Mouse (Mus musculus): ENCODE measurements at regions not wholly inside any gene's neighbourhood (a gene's known extent, or its start where the extent isn't known, plus 50 kb on each side); places are given as distances from the start of the nearest gene placed in this dataset.

- H3K36me3 ChIP-seq = no peaks in the 10 kb centered on the region
- WGBS (ENCODE audit: insufficient replicate concordance) = 58% methylated on average over 6 of the region's 6 CpGs
- H3K27ac ChIP-seq = no peak overlapping the region
- peaks cover 11% of the 10 kb centered on the region for H3K4me1 ChIP-seq (replicated peaks)
- H3K4me3 ChIP-seq (replicated peaks) = no peak overlapping the region
- DNase-seq (no peak), ATAC-seq (ENCODE audit: low read depth) (no peak)
- H3K27me3 ChIP-seq = no peaks in the 10 kb centered on the region
- no peak overlapping the region for H3K9ac ChIP-seq
- H3K4me2 ChIP-seq = no peak overlapping the region
- H3K9me3 ChIP-seq (replicated peaks) = peaks cover 7% of the 10 kb centered on the region; the same call in 1 of the 2 replicates
Observed at GRCm38 (mm10) chr5:100240876-100241275, 81.3 kb upstream of the Tmem150c start.

GRCm38 (mm10) chr5:100239632-100240031 lies 80.0 kb upstream of the Tmem150c start:
- WGBS (ENCODE audit: insufficient replicate concordance) = 30% methylated on average over 7 of the region's 7 CpGs
- peak; percentile 19 for DNase-seq

GRCm38 (mm10) chr5:100238287-100239036 lies 78.9 kb upstream of the Tmem150c start:
- DNase-seq = no peak
- no peaks in the 10 kb centered on the region for H3K36me3 ChIP-seq
- no peak overlapping the region for H3K4me3 ChIP-seq (replicated peaks)
- no peak overlapping the region for H3K27ac ChIP-seq
- H3K27me3 ChIP-seq = no peaks in the 10 kb centered on the region
- H3K4me2 ChIP-seq = no peak overlapping the region
- H3K9ac ChIP-seq = no peak overlapping the region
- H3K9me3 ChIP-seq (replicated peaks) = peaks cover 7% of the 10 kb centered on the region; the same call in 1 of the 2 replicates
- peaks cover 11% of the 10 kb centered on the region for H3K4me1 ChIP-seq (replicated peaks)
- 60% methylated on average over 15 of the region's 15 CpGs for WGBS (ENCODE audit: insufficient replicate concordance)
- ATAC-seq (ENCODE audit: low read depth) = no peak

More at GRCm38 (mm10) chr5:100239632-100240031, 80.0 kb upstream of the Tmem150c start:
- Histone ChIP-seq H3K9ac (no peak overlapping the region), H3K4me3 (replicated peaks) (no peak overlapping the region), H3K27me3 (no peaks in the 10 kb centered on the region), H3K27ac (0 out of 2 replicates have a peak overlapping the region, but pooled peaks have one; percentile 7), H3K4me1 (replicated peaks) (peaks cover 11% of the 10 kb centered on the region), H3K9me3 (replicated peaks) (peaks cover 7% of the 10 kb centered on the region; the same call in 1 of the 2 replicates), H3K36me3 (no peaks in the 10 kb centered on the region), H3K4me2 (no peak overlapping the region)
- peak; percentile 79 for ATAC-seq (ENCODE audit: low read depth)

- WGBS (ENCODE audit: insufficient replicate concordance) = 86% methylated on average over 12 of the region's 12 CpGs
- H3K4me2 ChIP-seq = no peak overlapping the region
- H3K9me3 ChIP-seq (replicated peaks) = peaks cover 6% of the 10 kb centered on the region; the same call in 1 of the 2 replicates
- H3K36me3 ChIP-seq = no peaks in the 10 kb centered on the region
- H3K4me3 ChIP-seq (replicated peaks) = no peak overlapping the region
- no peaks in the 10 kb centered on the region for H3K27me3 ChIP-seq
- no peak overlapping the region for H3K9ac ChIP-seq
- H3K4me1 ChIP-seq (replicated peaks) = peaks cover 11% of the 10 kb centered on the region
- ATAC-seq (ENCODE audit: low read depth) (no peak), DNase-seq (no peak)
- no peak overlapping the region for H3K27ac ChIP-seq
Observed at GRCm38 (mm10) chr5:100237674-100238278, 78.2 kb upstream of the Tmem150c start.

- no peaks in the 10 kb centered on the region for H3K9me3 ChIP-seq (replicated peaks)
- no peak for ATAC-seq (ENCODE audit: low read depth)
- H3K9ac ChIP-seq = no peak overlapping the region
- H3K4me3 ChIP-seq (replicated peaks) = no peak overlapping the region
- H3K27me3 ChIP-seq = no peaks in the 10 kb centered on the region
- H3K4me1 ChIP-seq (replicated peaks) = peaks cover 11% of the 10 kb centered on the region
- H3K4me2 ChIP-seq = no peak overlapping the region
- 68% methylated on average over 17 of the region's 17 CpGs for WGBS (ENCODE audit: insufficient replicate concordance)
- H3K36me3 ChIP-seq = no peaks in the 10 kb centered on the region
- H3K27ac ChIP-seq = no peak overlapping the region
- DNase-seq = no peak
Observed at GRCm38 (mm10) chr5:100236277-100236676, 76.7 kb upstream of the Tmem150c start.

- WGBS (ENCODE audit: insufficient replicate concordance) = 71% methylated on average over 7 of the region's 7 CpGs
- Histone ChIP-seq H3K9me3 (replicated peaks) (no peaks in the 10 kb centered on the region), H3K27ac (no peak overlapping the region), H3K36me3 (no peaks in the 10 kb centered on the region), H3K4me2 (no peak overlapping the region), H3K9ac (no peak overlapping the region), H3K4me3 (replicated peaks) (no peak overlapping the region), H3K4me1 (replicated peaks) (0 out of 2 replicates have a peak, but pooled peaks cover 3% of the 10 kb centered on the region), H3K27me3 (no peaks in the 10 kb centered on the region)
- ATAC-seq (ENCODE audit: low read depth) (no peak), DNase-seq (no peak)
Observed at GRCm38 (mm10) chr5:100232076-100232475, 72.5 kb upstream of the Tmem150c start.

GRCm38 (mm10) chr5:100231574-100231973 lies 72.0 kb upstream of the Tmem150c start:
- H3K4me3 ChIP-seq (replicated peaks) = no peak overlapping the region
- 0 out of 2 replicates have a peak, but pooled peaks cover 3% of the 10 kb centered on the region for H3K4me1 ChIP-seq (replicated peaks)
- H3K4me2 ChIP-seq = no peak overlapping the region
- no peaks in the 10 kb centered on the region for H3K27me3 ChIP-seq
- no peak overlapping the region for H3K27ac ChIP-seq
- H3K9ac ChIP-seq = no peak overlapping the region
- 76% methylated on average over 11 of the region's 11 CpGs for WGBS (ENCODE audit: insufficient replicate concordance)
- no peak for DNase-seq
- no peak for ATAC-seq (ENCODE audit: low read depth)
- H3K9me3 ChIP-seq (replicated peaks) = no peaks in the 10 kb centered on the region
- no peaks in the 10 kb centered on the region for H3K36me3 ChIP-seq

GRCm38 (mm10) chr5:100230038-100230437 lies 70.4 kb upstream of the Tmem150c start:
- no peak overlapping the region for H3K27ac ChIP-seq
- no peaks in the 10 kb centered on the region for H3K36me3 ChIP-seq
- no peaks in the 10 kb centered on the region for H3K9me3 ChIP-seq (replicated peaks)
- DNase-seq (no peak), ATAC-seq (ENCODE audit: low read depth) (no peak)
- H3K4me3 ChIP-seq (replicated peaks) = no peak overlapping the region
- 0 out of 2 replicates have a peak, but pooled peaks cover 3% of the 10 kb centered on the region for H3K4me1 ChIP-seq (replicated peaks)
- 71% methylated on average over 4 of the region's 4 CpGs for WGBS (ENCODE audit: insufficient replicate concordance)
- H3K9ac ChIP-seq = no peak overlapping the region
- H3K27me3 ChIP-seq = no peaks in the 10 kb centered on the region
- H3K4me2 ChIP-seq = no peak overlapping the region

GRCm38 (mm10) chr5:100227888-100228287 lies 68.3 kb upstream of the Tmem150c start:
- Histone ChIP-seq H3K4me3 (replicated peaks) (no peak overlapping the region), H3K9ac (no peak overlapping the region), H3K27me3 (no peaks in the 10 kb centered on the region), H3K36me3 (no peaks in the 10 kb centered on the region), H3K4me1 (replicated peaks) (0 out of 2 replicates have a peak, but pooled peaks cover 3% of the 10 kb centered on the region), H3K27ac (no peak overlapping the region), H3K4me2 (no peak overlapping the region), H3K9me3 (replicated peaks) (no peaks in the 10 kb centered on the region)
- WGBS (ENCODE audit: insufficient replicate concordance) = 13% methylated on average over 5 of the region's 5 CpGs
- no peak for ATAC-seq (ENCODE audit: low read depth)
- no peak for DNase-seq

- no peak overlapping the region for H3K27ac ChIP-seq
- no peaks in the 10 kb centered on the region for H3K9me3 ChIP-seq (replicated peaks)
- H3K4me2 ChIP-seq = no peak overlapping the region
- ATAC-seq (ENCODE audit: low read depth) = no peak
- H3K4me1 ChIP-seq (replicated peaks) = 0 out of 2 replicates have a peak, but pooled peaks cover 3% of the 10 kb centered on the region
- H3K4me3 ChIP-seq (replicated peaks) = no peak overlapping the region
- WGBS (ENCODE audit: insufficient replicate concordance) = 62% methylated on average over 17 of the region's 17 CpGs
- no peaks in the 10 kb centered on the region for H3K36me3 ChIP-seq
- H3K9ac ChIP-seq = no peak overlapping the region
- no peaks in the 10 kb centered on the region for H3K27me3 ChIP-seq
- DNase-seq = no peak
Observed at GRCm38 (mm10) chr5:100226571-100227235, 67.1 kb upstream of the Tmem150c start.

GRCm38 (mm10) chr5:100225491-100225890 lies 65.9 kb upstream of the Tmem150c start:
- Histone ChIP-seq H3K4me2 (no peak overlapping the region), H3K4me3 (replicated peaks) (no peak overlapping the region), H3K9me3 (replicated peaks) (no peaks in the 10 kb centered on the region), H3K9ac (no peak overlapping the region), H3K27me3 (no peaks in the 10 kb centered on the region), H3K4me1 (replicated peaks) (0 out of 2 replicates have a peak, but pooled peaks cover 6% of the 10 kb centered on the region), H3K36me3 (no peaks in the 10 kb centered on the region), H3K27ac (no peak overlapping the region)
- no peak for DNase-seq
- no peak for ATAC-seq (ENCODE audit: low read depth)
- WGBS (ENCODE audit: insufficient replicate concordance) = 55% methylated on average over 7 of the region's 7 CpGs
